Mouse (Mus musculus): ENCODE measurements around the gene Tial1. TPM values are rescaled to one million over a fixed set of nuclear protein-coding genes. Genes with fewer than 3 reads are reported as not detected.

Tial1 gene
- polyA plus RNA-seq, 2 experiments: 42.6 to 204 TPM

- WGBS: 3% methylated on average over 32 of the region's 32 CpGs
- Histone ChIP-seq H3K9me3 (ENCODE audit: control insufficient read depth, low read length) (no peaks in the 10 kb centered on the region), H3K27me3 (ENCODE audit: control insufficient read depth, insufficient read depth, low read length) (peaks cover 67% of the 10 kb centered on the region), H3K27ac (replicated peaks; ENCODE audit: low read depth, low read length) (no peak overlapping the region), H3K36me3 (ENCODE audit: control insufficient read depth, insufficient read depth, low read length) (no peaks in the 10 kb centered on the region), H3K4me3 (replicated peaks; ENCODE audit: low read length) (peak overlapping the region; percentile 70), H3K4me2 (replicated peaks; ENCODE audit: low read depth, low read length, severe bottlenecking) (peak overlapping the region; percentile 98), H3K9ac (ENCODE audit: low read depth, low read length, severe bottlenecking) (peak overlapping the region; percentile 65), H3K4me1 (ENCODE audit: control insufficient read depth, insufficient read depth, low read length) (peaks cover 4% of the 10 kb centered on the region; the same call in 1 of the 2 replicates)
- TF ChIP-seq POLR2A (IDR thresholded peaks at IDR 0.05; ENCODE audit: borderline replicate concordance, extremely low read depth, insufficient read depth, insufficient read length): no peak
- DNase-seq (ENCODE audit: low spot score): no peak
- no peak for ATAC-seq (ENCODE audit: low FRiP score, low read depth)
Observed at GRCm38 (mm10) chr7:128417226-128417929, 44.1 kb downstream of the Tial1 start.

DNA sequence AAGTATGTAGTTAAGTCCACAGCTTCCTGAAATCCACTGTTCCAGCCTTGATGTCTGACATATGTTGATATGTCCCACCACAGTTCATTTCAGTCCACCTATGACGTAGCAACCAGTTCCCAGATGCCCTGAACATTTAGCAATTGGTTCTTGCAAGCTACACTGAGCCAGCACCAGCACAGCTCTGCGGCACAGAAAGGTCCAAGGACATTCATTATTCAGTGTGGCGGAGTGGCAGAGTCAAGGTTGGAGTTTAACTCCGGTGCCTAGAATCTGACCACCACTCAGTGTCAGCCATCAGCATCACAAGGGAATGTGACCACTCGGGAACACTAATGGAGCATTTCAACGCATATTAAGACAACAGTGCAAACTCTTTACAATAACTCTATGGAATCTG lies 44.9 kb downstream of the Tial1 start:
- ATAC-seq (ENCODE audit: low FRiP score, low read depth) (no peak), DNase-seq (ENCODE audit: low spot score) (no peak)
- Histone ChIP-seq H3K9ac (ENCODE audit: low read depth, low read length, severe bottlenecking) (no peak overlapping the region), H3K9me3 (ENCODE audit: control insufficient read depth, low read length) (no peaks in the 10 kb centered on the region), H3K4me2 (replicated peaks; ENCODE audit: low read depth, low read length, severe bottlenecking) (no peak overlapping the region), H3K36me3 (ENCODE audit: control insufficient read depth, insufficient read depth, low read length) (no peaks in the 10 kb centered on the region), H3K27ac (replicated peaks; ENCODE audit: low read depth, low read length) (no peak overlapping the region), H3K27me3 (ENCODE audit: control insufficient read depth, insufficient read depth, low read length) (peaks cover 64% of the 10 kb centered on the region), H3K4me3 (replicated peaks; ENCODE audit: low read length) (peak overlapping the region; percentile 70; the same call in 1 of the 2 replicates), H3K4me1 (ENCODE audit: control insufficient read depth, insufficient read depth, low read length) (peaks cover 4% of the 10 kb centered on the region; the same call in 1 of the 2 replicates)
- TF ChIP-seq POLR2A (IDR thresholded peaks at IDR 0.05; ENCODE audit: borderline replicate concordance, extremely low read depth, insufficient read depth, insufficient read length): no peak
- 56% methylated on average over 6 of the region's 6 CpGs for WGBS

DNA sequence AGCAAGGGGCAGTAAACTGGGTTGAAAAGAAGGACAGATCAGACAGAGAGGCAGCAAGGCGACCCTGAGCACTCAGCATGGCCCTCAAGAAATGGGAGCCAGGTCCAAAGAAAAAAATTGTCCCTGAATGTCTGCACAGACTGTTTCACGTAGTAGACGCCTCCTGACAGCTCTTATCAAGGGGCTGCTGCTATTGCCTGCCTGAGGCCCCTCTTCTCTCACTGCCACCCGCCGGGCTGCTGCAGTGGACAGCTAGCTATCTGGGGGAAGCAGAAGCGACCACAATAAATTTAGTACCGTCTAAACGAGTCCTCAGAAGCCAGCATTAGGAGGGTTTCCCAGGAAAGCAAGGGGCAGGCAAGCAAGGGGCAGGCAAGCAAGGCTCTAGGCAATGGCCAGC lies 47.1 kb downstream of the Tial1 start:
- Histone ChIP-seq H3K27ac (replicated peaks; ENCODE audit: low read depth, low read length) (no peak overlapping the region), H3K36me3 (ENCODE audit: control insufficient read depth, insufficient read depth, low read length) (no peaks in the 10 kb centered on the region), H3K9me3 (ENCODE audit: control insufficient read depth, low read length) (no peaks in the 10 kb centered on the region), H3K27me3 (ENCODE audit: control insufficient read depth, insufficient read depth, low read length) (peaks cover 46% of the 10 kb centered on the region), H3K9ac (ENCODE audit: low read depth, low read length, severe bottlenecking) (0 out of 2 replicates have a peak overlapping the region, but pooled peaks have one; percentile 12), H3K4me3 (replicated peaks; ENCODE audit: low read length) (no peak overlapping the region), H3K4me1 (ENCODE audit: control insufficient read depth, insufficient read depth, low read length) (peaks cover 8% of the 10 kb centered on the region), H3K4me2 (replicated peaks; ENCODE audit: low read depth, low read length, severe bottlenecking) (no peak overlapping the region)
- DNase-seq (ENCODE audit: low spot score): no peak
- WGBS: 17% methylated on average over 8 of the region's 8 CpGs
- ATAC-seq (ENCODE audit: low FRiP score, low read depth): no peak
- no peak for TF ChIP-seq POLR2A (IDR thresholded peaks at IDR 0.05; ENCODE audit: borderline replicate concordance, extremely low read depth, insufficient read depth, insufficient read length)

DNA sequence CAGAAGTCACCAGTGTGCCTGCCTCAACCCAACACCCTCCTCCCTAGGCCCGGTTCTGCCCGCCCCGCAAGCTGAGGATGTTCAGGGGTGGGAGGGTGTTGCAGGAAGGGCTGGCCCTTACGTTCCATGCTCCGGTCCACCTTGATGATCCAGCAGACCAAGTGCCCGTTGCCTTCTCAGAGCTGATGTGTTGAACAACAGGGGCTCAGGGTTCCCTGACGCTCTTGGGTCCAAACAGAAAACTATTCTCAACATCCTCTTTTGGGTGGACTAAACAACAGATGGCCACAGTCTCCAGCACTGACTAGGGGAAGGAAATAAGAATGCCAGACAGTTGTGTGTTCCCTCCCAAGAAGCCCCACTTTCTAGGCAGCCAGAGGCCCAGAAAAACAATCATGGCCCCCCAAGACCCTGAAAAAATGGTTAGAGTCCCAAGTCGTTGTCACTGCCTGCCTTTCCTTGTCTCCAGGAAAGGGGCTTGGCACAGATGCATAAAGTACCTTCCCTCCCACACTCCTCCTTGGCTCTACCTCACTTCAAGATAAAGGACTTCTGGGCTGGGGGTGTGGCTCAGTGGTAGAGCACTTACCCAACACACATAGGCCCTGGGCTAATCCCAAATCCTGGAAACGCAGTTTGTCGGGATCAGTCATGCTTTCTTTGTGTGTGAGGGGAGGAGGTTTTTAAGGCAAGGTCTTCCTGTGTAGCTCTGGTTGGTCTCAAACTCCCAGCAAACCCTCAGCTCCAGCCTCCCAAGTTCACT lies 49.3 kb downstream of the Tial1 start:
- no peak for TF ChIP-seq POLR2A (IDR thresholded peaks at IDR 0.05; ENCODE audit: borderline replicate concordance, extremely low read depth, insufficient read depth, insufficient read length)

DNA sequence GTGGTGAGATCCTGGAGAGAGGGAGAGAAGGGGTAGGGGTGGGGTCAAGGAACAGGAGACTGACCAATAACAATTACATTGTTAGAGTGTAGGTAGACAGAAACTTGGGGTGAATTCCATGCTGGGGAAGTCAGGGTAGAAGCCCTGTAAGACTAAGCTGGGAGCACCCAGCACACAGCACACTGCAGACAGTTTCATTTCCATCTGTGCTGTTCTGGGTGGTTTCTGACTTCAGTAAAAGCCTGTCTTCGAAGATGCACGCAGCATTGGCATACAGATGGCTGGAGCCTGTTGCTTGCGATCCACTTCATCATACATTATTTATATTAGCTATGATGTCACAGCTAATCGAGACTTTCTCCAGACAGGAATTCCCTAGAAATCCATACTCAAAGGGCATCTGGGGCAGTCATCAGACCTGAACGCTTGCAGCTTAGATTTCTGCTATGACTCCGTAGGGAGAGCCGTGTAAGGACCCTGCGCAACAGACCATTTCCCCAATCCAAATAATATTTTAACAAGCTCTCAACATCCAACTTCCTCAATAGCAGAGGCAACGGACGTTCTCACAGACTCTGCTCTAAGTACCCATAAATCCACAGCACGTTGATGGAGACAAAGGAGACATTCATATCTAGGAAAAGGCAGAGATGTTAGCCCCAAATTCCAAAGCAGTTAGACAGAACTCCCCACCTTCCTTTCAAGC lies 50.7 kb downstream of the Tial1 start:
- Histone ChIP-seq H3K36me3 (ENCODE audit: control insufficient read depth, insufficient read depth, low read length) (no peaks in the 10 kb centered on the region), H3K4me3 (replicated peaks; ENCODE audit: low read length) (no peak overlapping the region), H3K27me3 (ENCODE audit: control insufficient read depth, insufficient read depth, low read length) (peaks cover 12% of the 10 kb centered on the region), H3K9me3 (ENCODE audit: control insufficient read depth, low read length) (no peaks in the 10 kb centered on the region; the same call in 1 of the 2 replicates), H3K27ac (replicated peaks; ENCODE audit: low read depth, low read length) (no peak overlapping the region), H3K4me2 (replicated peaks; ENCODE audit: low read depth, low read length, severe bottlenecking) (no peak overlapping the region), H3K9ac (ENCODE audit: low read depth, low read length, severe bottlenecking) (no peak overlapping the region), H3K4me1 (ENCODE audit: control insufficient read depth, insufficient read depth, low read length) (peaks cover 4% of the 10 kb centered on the region; the same call in 1 of the 2 replicates)
- ATAC-seq (ENCODE audit: low FRiP score, low read depth): no peak
- no peak for DNase-seq (ENCODE audit: low spot score)
- WGBS: 46% methylated on average over 11 of the region's 11 CpGs
- TF ChIP-seq POLR2A (IDR thresholded peaks at IDR 0.05; ENCODE audit: borderline replicate concordance, extremely low read depth, insufficient read depth, insufficient read length): no peak

More for the DNA sequence above, 49.3 kb downstream of the Tial1 start:
- 75% methylated on average over 10 of the region's 10 CpGs for WGBS
- ATAC-seq (ENCODE audit: low FRiP score, low read depth): no peak
- peaks cover 4% of the 10 kb centered on the region; the same call in 1 of the 2 replicates for H3K4me1 ChIP-seq (ENCODE audit: control insufficient read depth, insufficient read depth, low read length)
- H3K4me2 ChIP-seq (replicated peaks; ENCODE audit: low read depth, low read length, severe bottlenecking): no peak overlapping the region
- H3K9me3 ChIP-seq (ENCODE audit: control insufficient read depth, low read length): no peaks in the 10 kb centered on the region; the same call in 1 of the 2 replicates
- H3K4me3 ChIP-seq (replicated peaks; ENCODE audit: low read length): no peak overlapping the region
- H3K27ac ChIP-seq (replicated peaks; ENCODE audit: low read depth, low read length): no peak overlapping the region
- DNase-seq (ENCODE audit: low spot score): no peak
- no peak overlapping the region for H3K9ac ChIP-seq (ENCODE audit: low read depth, low read length, severe bottlenecking)
- H3K27me3 ChIP-seq (ENCODE audit: control insufficient read depth, insufficient read depth, low read length): peaks cover 26% of the 10 kb centered on the region
- no peaks in the 10 kb centered on the region for H3K36me3 ChIP-seq (ENCODE audit: control insufficient read depth, insufficient read depth, low read length)
